Mouse (Mus musculus) lung, adult 18-20 months (tissue): ENCODE data around the gene Babam2.

Experiments
- DNase-seq, 2 experiments: peaks; one replicate each; pipeline ENCODE4 v3.0.0; 2022; ENCODE audit warnings: mixed read lengths in 2 of 2

Babam2 gene

DNA sequence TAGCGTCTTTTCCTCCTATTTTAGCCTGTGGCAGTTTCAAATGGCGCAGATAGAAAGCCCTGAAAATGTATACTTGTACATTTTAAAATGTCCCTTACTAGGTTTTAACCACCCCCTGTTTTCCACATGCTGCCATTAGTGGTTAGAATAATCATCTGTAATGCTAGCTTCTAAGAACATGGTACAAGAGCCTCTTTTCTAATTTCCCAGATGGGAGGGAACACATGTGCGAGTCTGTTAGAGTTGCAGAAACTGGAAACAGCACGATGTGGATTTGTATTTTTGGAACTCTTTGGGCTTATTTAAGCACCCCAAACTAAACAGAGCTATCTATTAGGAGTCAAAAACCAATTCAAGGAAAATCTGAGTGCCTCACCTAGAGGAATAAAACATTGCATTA, 195.1 kb downstream of the Babam2 start:
- no peak for DNase-seq

DNA sequence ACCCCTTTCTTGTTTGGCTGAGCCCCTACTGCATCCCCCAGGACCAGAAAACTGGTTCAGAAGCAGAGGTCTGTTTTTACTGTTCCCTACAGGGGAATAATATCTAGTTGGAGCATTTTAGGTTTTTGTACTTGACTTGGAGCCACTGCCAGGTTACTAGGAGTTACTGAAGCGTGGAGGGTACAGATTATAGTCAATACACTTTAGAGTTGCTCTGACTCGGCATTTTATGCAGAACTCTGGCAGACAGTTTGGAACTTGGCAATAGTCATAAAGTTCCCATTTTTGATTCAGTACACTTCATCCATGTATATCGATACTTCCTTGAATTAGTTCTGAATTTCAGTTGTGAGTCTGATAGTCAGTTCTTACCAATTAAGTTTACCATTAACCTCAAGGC, 202.4 kb downstream of the Babam2 start:
- DNase-seq: no peak

DNA sequence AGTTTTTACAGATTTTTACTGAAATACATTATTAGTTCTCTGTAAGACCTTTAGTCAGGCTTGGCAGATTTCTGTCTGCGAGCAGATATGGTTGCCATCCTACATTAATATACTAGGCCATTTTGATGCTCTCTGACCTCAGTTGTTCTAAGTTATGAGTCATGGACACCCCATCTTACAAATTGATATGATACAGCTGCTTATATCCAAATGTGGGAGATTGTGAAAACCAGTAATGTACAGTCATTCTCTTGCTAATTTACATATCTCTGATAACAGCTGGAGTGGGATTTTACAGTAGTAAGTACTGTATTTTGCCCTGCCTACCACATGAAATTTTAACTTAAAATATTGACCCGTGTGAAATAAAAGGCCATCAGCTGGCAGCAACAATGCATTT, 204.7 kb downstream of the Babam2 start:
- DNase-seq: no peak

DNA sequence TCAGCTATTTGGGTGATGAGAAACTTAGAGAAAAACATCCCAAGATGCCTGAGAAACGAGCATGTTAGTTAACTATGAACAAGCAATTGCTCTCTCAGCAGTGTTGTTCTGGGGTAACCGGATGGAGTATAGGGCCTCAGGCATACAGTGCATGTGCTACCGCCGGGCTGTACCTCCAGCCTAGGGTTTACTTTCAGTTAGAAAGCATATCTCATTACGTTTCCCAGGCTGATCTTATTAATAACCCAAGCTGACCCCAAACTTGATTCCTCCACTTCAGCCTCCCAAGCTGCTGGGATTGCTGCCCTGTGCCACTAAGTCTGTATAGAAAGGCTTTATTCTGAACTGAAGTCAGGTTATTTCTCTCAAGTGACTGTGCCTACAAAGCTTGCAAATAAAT, 205.4 kb downstream of the Babam2 start:
- no peak for DNase-seq

GRCm38 (mm10) chr5:31904968-31905683, 207.6 kb downstream of the Babam2 start:
- no peak for DNase-seq

DNA sequence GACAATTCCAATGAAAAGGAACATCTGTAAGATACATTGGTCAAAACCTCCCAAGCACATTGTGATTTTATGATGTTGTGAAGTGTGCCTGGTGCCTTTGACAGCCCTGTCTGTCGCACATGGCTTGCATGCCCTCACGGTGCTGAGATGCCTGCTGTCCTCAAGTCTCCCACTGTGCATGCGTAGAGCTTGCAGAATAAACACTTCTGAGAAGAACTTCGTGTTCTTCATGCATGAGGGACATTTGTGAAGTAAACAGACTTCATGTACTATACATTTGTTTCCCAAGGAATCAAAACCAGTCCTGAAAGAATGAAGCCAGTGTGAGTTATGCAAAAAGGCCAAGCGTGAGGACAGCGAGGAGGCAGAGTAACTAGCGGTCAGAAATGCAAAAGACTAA, 208.3 kb downstream of the Babam2 start:
- DNase-seq: no peak

GRCm38 (mm10) chr5:31906286-31906951, 208.9 kb downstream of the Babam2 start:
- DNase-seq: no peak

GRCm38 (mm10) chr5:31907959-31908358, 210.5 kb downstream of the Babam2 start:
- no peak for DNase-seq

DNA sequence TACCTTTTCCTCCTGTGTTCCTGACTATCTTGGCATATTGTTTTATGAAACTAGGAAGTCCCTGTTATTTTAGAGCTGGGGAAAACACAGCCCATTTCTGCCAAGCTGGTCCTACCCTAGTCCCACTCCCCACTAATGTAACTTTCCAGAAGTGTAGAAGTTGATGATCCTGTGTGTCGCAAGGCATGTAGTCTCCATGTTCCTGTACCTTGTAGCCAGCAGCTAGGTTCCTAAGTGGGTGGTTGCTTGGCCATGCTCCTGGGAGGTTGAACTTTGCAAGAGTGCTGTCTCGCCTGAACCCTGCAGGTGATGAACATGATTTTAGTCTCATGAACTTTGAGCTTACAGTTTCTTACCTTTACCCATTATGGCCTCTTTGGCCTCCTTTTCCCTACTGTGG, 211.3 kb downstream of the Babam2 start:
- no peak for DNase-seq

DNA sequence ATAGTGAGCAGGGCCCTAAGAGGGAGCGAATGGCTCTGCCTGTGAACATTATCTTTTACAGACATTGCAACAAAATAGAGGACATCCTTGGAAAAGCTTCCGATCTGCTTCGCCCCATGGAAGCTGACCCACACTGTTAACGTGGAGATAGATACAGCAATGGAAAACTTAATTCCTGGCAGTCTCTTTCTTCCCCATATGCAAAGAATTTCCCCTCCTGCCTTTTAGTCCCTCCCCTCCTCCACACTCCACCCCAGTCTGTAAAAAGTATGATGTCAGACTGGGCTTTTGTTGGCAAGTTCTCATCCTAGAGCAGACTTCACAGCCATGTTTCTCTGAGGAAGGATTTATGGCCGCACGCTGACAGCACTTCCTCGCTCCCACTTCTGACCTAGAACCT, 218.8 kb downstream of the Babam2 start:
- no peak for DNase-seq

DNA sequence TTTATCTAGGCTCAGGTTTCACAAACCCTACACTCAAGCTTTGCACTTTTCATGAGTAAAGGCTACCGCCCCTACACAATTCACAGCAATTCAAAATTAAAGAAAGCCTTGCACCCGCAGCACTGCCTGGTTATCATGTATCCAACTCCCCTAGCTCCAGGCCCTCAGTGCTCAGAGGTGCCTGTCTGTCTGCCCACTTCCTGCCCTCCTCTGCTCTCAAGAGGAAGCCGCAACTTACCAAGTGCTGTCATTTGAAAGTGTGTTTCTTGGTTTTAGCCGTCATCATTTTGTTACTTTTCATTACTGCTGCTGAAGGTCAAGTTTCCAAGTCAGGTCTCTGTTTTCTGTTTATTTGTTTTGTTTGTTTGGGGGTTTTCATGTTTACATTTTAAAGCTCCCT, 221.1 kb downstream of the Babam2 start:
- DNase-seq: no peak

DNA sequence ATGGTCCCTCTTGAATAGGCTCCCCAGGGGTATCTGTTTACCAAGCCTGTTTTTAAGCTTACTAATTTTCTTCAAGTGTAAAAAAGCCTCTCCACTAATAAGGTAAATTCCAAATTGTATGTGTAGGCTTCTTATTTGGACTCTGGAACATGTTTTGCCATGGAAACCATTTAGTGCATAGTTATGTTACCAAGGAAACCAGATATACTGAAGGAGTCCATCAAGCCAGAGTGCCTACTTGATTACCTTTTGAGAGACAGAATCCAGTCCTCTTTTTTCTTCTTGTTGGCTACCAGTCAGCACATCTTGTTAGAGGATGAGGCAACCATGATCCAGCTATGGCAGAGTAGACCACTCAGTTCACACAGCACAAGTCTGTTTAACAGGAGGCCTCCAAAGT, 222.6 kb downstream of the Babam2 start:
- no peak for DNase-seq

- DNase-seq: peak; percentile 22 to 46
These were observed 223.4 kb downstream of the Babam2 start for GRCm38 (mm10) chr5:31920890-31921289.

DNA sequence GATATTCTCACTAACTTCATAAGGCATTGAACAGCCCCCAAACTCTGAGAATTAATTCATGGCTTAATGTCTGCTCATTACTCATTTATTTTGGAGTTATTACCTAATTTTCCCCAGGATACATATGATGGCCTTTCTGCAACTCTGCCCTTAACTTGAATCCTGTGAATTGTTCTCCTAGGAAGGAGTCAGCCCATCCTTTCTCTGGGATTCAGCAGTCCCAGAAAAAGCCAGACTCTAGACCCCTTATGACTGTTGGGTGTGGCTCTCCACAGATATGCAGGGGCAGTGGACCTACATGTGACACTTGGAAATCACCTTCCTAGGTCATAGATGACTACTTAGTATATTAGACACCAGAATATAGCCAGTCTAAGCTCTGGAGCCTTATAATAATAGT, 226.6 kb downstream of the Babam2 start:
- DNase-seq: no peak

DNA sequence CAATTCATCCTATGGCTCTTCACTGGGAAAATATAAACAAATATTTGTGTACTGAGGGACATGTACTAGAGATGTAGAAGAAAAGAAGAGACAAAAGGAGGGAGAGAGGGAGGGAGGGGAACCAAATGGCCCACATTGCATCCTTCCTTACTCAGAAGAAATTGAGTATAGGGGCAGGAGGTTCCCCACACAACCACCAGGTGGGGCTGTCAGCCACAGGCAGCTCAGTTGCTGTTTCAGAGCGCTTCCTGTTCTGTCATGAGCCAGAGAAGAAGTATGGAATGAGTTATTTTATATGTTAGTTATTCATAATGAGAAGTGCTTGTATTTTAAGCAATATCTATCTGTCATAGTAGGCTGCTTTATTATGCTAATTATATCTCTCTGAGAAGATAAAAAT, 229.1 kb downstream of the Babam2 start:
- DNase-seq: peak; percentile 34 to 46

GRCm38 (mm10) chr5:31929007-31929406, 231.5 kb downstream of the Babam2 start:
- peak; percentile 13 to 60 for DNase-seq

DNA sequence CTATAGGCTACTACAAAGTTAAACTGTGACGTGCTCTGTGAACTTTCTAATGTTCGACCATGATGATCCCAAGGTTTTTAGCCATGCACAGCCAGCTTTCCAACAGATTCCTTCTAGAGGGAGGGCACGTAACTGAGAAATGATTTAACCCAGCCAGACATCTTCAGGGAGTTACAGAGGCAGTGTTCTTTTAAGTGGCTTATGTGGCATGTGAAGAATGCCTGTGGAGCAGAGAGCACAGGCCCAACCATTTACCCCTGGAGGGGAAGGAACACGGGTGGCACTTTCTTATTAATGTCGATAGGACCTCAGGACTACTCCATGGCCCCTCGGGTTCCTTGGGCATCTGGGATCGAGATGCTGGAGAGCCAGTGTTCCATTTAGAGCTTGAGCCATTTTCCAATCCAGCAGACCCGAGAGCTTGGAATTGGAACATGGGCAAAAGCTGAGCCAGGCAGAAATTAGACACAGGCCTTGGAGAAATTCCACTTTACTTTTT, 233.7 kb downstream of the Babam2 start:
- peak in 1 of 2 experiments; percentile 19 for DNase-seq

DNA sequence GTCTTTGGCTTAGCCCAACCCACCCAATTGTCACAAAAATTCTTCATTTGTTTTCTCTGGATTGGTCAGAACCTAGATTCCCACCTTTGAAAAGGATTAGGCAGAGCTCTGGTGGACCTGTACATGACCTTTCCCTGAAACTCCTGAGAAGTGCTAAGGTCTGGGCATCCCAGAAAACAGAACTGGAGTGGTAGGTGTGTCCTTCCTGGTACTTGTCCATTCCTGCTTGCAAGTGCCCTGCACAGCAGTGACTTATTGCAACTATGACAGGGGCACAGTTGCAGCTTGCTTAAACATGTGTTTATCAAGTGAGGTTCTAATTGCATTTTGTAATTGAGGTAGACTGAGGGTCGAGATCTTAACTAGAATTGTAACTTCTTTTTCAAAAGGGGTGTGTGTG, 234.2 kb downstream of the Babam2 start:
- DNase-seq: peak; percentile 10 to 40

- DNase-seq: no peak
These were observed 235.8 kb downstream of the Babam2 start for GRCm38 (mm10) chr5:31933296-31933695.

DNA sequence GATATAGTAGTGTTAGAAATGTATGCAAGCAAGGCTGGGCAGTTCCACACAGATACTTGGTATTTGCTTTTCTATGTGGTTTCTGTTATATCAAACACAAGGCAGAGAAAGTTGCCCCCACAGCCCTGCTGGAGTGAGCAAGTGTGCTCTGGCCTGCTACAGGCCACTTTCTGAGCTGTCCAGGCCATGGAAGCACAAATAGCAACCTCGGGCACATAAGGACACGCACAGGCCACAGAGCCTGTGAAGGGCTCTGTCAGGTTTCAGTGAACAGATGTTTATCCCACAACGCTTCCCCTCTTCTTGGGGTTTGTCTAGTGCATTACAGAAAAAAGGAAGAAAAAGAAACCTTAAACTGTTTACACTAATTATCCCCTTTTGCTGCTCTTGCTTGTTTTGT, 236.9 kb downstream of the Babam2 start:
- no peak for DNase-seq

DNA sequence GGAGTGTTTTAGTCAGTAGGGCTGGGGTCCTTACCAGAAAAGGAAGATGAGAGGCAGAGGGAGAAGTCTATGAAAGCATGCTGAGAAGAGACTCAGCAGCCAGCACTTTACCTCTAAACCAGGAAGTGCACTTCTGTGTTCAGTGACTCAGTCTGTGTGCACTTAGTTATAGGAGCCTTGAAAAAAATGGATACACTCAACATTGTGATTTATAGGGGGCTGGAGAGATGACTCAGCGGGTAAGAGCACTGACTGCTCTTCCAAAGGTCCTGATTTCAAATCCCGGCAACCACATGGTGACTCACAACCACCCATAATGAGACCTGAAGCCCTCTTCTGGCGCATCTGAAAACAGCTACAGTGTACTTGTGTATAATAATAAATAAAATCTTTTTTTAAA, 238.5 kb downstream of the Babam2 start:
- DNase-seq: no peak

DNA sequence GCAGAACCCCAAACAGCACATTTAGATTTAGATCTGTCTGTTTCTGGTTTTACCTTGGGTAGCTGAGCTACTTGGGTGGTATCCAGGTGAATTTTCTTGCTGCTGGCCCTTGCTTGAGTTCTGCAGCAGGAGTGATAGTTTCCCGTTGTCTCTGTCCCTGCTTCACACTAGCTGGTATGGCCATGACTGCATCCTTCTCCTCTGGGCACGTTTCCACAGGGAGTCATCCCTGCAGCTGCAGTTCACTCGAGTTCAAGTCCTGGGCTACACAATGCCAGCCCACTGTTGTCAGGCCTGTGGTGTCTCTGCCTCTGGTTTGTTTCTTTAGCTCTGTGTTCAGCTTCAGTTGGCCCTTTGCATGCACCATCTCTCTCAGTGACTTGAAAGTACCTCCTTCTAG, 239.0 kb downstream of the Babam2 start:
- no peak for DNase-seq

- DNase-seq: no peak
These were observed 243.4 kb downstream of the Babam2 start for GRCm38 (mm10) chr5:31940876-31941275.

- DNase-seq: no peak
These were observed 249.7 kb downstream of the Babam2 start for GRCm38 (mm10) chr5:31947185-31947584.

DNA sequence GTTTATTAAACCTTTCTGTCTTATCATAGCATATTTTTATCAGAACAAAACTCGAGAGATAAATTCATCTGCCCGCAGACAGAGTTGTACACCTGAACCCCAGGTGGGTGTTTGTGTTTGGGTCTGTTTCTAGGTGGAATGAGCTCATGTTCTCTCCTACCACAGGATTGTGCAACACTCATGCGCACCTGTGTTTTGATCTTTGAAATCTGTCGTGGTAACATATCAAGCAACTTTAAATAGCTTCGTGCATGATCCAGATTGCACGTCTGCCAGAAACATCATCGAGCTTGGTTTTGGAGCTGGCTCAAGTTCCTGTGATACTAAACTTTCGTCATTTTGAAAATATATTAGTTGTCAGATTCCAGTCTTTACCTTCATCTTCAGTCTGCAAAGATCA, 251.9 kb downstream of the Babam2 start:
- DNase-seq: peak in 1 of 2 experiments; percentile 47
